Mouse (Mus musculus) heart, embryonic 10.5 days (tissue): ENCODE data around the gene Usp54. TPM values are rescaled to one million over a fixed set of nuclear protein-coding genes. Genes with fewer than 3 reads are reported as not detected.

Experiments
- DNase-seq: peaks from one replicate; pipeline ENCODE4 v3.0.0-alpha.2; 2017; ENCODE audit warnings: low spot score
- H3K27ac ChIP-seq: fragments of 300-500 bp; sonication (generic); 2 replicates; pipeline ENCODE4 v1.5.1; 2016; ENCODE audit warnings: mild to moderate bottlenecking
- H3K27me3 ChIP-seq: fragments of 300-500 bp; sonication (generic); 2 replicates; pipeline ENCODE4 v1.6.1; 2016; ENCODE audit warnings: mild to moderate bottlenecking; ENCODE audit not compliant: poor library complexity, insufficient read depth, severe bottlenecking
- H3K36me3 ChIP-seq: fragments of 300-500 bp; sonication (generic); 2 replicates; pipeline ENCODE4 v1.6.1; 2016; ENCODE audit warnings: mild to moderate bottlenecking, moderate library complexity
- H3K4me1 ChIP-seq: fragments of 300-500 bp; sonication (generic); 2 replicates; pipeline ENCODE4 v1.6.1; 2016; ENCODE audit warnings: mild to moderate bottlenecking
- H3K4me3 ChIP-seq: fragments of 300-500 bp; sonication (generic); 2 replicates; pipeline ENCODE4 v1.5.1; 2016; ENCODE audit warnings: mild to moderate bottlenecking, moderate library complexity
- H3K9me3 ChIP-seq: fragments of 300-500 bp; sonication (generic); 2 replicates; pipeline ENCODE4 v1.6.1; 2016; ENCODE audit warnings: mild to moderate bottlenecking, moderate library complexity
- WGBS: fragments of 180-500 bp; shearing (Covaris S2); methylation state at CpG from one replicate; pipeline ENCODE4 v1.1.7; 2016; 5-methylcytosine and 5-hydroxymethylcytosine counted together
- polyA plus RNA-seq: library from polyadenylated mRNA; unstranded; fragments of >200 nt; fragmentation: Nextera tagmentation; extraction: Ambion mirVana; gene quantifications from 2 replicates; pipeline ENCODE4 v1.2.1, GENCODE M21; 2016

Gene Usp54
- polyA plus RNA-seq, 1 experiment from 2014 or later: 7.3 TPM

DNA sequence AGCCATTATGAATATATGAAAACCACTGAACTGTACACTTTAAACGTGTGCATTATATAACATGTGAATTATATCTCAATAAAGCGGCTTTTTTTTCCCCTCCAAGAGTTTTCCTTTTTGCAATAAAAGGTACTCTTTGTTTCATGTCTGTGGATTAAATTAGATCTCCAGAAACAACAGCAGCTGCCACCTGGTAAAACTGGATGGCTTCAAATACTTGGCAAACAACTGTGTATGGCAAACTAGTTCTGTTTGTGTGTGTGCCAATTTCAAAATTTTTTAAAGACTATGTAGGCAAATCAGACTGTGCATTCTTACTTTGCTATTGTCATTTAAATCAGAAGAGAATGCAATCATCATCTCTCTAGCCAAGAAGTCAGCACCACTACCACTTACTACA is 19.0 kb downstream of the Usp54 start:
- 85% methylated on average over 2 of the region's 2 CpGs for WGBS
- Histone ChIP-seq H3K36me3 (no peaks in the 10 kb centered on the region), H3K4me3 (no peak overlapping the region), H3K27ac (no peak overlapping the region), H3K4me1 (peaks cover 9% of the 10 kb centered on the region), H3K27me3 (no peaks in the 10 kb centered on the region), H3K9me3 (no peaks in the 10 kb centered on the region)
- DNase-seq: no peak

DNA sequence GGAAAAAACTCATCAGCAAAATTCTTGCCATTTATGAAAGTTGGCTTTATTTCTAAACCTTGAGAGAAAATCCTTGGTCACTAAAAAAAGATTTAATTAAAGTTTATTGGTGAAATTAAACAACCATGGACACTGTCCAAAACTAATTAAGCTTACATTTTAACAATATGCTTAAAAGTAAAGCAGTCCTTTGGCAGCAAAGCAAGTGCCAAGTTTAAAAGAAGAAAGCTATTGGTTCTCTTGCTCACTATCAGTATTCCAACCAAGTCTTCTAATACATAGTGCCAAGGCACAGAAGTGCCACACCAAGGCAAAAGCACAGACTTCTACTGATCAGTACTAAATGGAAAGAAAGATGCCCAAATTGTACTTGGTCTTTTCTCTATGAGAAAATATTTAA is 21.7 kb downstream of the Usp54 start:
- no peak overlapping the region for H3K27ac ChIP-seq
- H3K27me3 ChIP-seq: no peaks in the 10 kb centered on the region
- no peak overlapping the region for H3K4me3 ChIP-seq
- no peaks in the 10 kb centered on the region for H3K9me3 ChIP-seq
- DNase-seq: no peak
- H3K36me3 ChIP-seq: no peaks in the 10 kb centered on the region
- H3K4me1 ChIP-seq: peaks cover 14% of the 10 kb centered on the region

DNA sequence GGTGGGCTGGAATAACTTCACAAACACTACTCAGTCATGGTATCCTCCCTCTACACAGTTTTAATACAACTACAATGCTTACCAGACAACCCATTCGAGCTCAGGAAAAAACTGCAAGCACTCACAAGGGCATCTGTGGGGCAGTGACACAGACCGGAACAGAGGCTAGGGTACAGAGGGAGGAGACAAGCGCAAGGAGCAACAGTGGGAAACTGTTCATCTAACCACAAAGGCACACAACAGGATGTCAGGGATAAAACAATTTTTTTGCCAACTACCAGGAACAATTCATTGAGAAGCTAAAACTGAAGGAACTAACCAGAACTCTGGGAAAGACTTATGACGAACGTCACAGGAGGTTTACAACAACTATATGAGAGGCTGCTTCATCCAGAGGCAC is 22.7 kb downstream of the Usp54 start:
- 68% methylated on average over 5 of the region's 5 CpGs for WGBS
- Histone ChIP-seq H3K36me3 (no peaks in the 10 kb centered on the region), H3K27me3 (no peaks in the 10 kb centered on the region), H3K9me3 (no peaks in the 10 kb centered on the region), H3K4me1 (peaks cover 14% of the 10 kb centered on the region), H3K27ac (no peak overlapping the region), H3K4me3 (no peak overlapping the region)
- DNase-seq: no peak

DNA sequence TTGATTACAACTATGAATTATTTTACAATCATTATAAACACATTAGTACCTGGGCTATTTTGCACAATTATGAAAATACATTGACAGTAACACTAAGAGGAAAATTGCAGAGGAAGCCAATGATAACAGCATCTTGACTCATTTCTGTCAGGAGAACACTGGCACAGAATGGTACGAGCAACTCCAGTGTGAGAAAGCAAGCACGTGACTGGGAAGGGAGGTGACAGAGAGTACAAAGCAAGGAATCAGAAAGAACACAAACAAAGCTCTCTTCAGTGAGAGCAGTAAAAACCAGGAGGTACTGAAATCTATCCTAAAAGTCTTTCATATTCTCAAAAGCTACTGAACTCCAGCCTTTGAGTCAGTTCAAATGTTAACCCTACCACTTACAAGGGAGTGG is 24.4 kb downstream of the Usp54 start:
- Histone ChIP-seq H3K27me3 (no peaks in the 10 kb centered on the region), H3K4me1 (peaks cover 14% of the 10 kb centered on the region), H3K36me3 (no peaks in the 10 kb centered on the region), H3K27ac (peak overlapping the region; percentile 23; the same call in 1 of the 2 replicates), H3K9me3 (no peaks in the 10 kb centered on the region), H3K4me3 (no peak overlapping the region)
- 35% methylated on average over 2 of the region's 2 CpGs for WGBS
- DNase-seq: no peak

DNA sequence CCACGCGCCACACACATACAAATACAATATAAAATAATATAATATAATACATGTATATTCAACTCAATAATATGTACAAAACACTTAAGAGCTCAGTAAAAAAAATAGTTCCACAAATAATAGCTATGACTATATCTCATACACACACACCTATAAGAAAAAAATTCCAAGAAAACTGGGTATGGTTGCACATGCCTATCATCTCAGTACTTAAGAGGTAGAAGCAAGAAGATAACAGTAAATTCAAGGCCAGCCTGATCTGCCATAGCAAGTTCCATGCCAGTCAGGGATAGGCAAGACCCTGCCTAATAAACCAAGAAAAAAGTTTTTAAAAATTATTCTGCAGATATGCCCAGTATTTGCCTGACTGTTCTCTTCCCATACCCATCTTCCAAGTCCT is 25.8 kb downstream of the Usp54 start:
- no peaks in the 10 kb centered on the region for H3K36me3 ChIP-seq
- WGBS: 99% methylated on average over 2 of the region's 2 CpGs

DNA sequence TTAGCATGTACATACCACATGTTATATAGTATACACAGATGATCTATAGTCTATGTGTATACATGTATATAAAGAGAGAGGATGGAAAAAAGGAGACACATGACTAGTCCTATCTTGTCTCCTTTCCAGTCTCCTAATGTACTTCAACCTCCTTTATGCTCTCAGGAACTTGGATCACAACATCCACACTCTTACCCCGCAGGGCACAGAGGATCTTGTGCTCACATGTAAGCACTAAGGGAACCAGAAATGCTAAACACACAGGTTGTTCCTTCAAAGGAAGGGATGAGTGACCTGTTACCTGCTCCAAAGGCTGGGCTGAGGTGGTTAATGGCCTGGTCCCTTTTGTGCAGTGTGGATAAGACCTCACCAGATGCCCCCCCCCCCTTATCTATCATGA is 28.0 kb downstream of the Usp54 start:
- no peak overlapping the region for H3K4me3 ChIP-seq
- 82% methylated on average over 1 of the region's 1 CpGs for WGBS
- DNase-seq: no peak
- H3K9me3 ChIP-seq: no peaks in the 10 kb centered on the region
- H3K27ac ChIP-seq: no peak overlapping the region
- peaks cover 16% of the 10 kb centered on the region for H3K4me1 ChIP-seq
- H3K27me3 ChIP-seq: no peaks in the 10 kb centered on the region
- H3K36me3 ChIP-seq: no peaks in the 10 kb centered on the region

More for the DNA sequence above, 25.8 kb downstream of the Usp54 start:
- Histone ChIP-seq H3K4me3 (no peak overlapping the region), H3K4me1 (peaks cover 18% of the 10 kb centered on the region), H3K27me3 (no peaks in the 10 kb centered on the region), H3K9me3 (no peaks in the 10 kb centered on the region), H3K27ac (no peak overlapping the region)
- DNase-seq: no peak

DNA sequence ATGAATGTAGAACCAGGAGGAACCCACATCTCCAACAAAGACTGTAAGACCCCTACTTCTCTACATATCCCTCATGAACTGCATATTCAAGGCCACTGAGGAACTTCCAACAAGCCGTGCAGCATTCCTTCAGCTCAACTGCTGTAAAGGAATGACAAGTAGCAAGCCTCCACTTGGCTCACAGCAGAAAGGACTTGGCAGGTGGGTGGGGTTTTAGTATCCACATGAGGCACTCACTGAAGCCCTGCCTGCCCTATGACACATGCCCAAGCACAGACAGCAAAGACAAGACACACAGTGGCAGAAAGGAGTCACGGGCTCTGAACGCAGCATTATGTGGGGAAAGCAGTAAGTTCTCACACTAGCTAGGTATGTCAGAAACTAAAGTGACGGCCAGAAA is 30.7 kb downstream of the Usp54 start:
- DNase-seq: peak; percentile 78
- no peaks in the 10 kb centered on the region for H3K27me3 ChIP-seq
- peak overlapping the region; percentile 43 for H3K27ac ChIP-seq
- H3K4me1 ChIP-seq: peaks cover 8% of the 10 kb centered on the region; the same call in 1 of the 2 replicates
- H3K4me3 ChIP-seq: no peak overlapping the region
- H3K9me3 ChIP-seq: no peaks in the 10 kb centered on the region
- 49% methylated on average over 4 of the region's 4 CpGs for WGBS
- peaks cover 11% of the 10 kb centered on the region for H3K36me3 ChIP-seq

- peaks cover 11% of the 10 kb centered on the region for H3K36me3 ChIP-seq
- DNase-seq: no peak
- H3K4me3 ChIP-seq: no peak overlapping the region
- H3K27me3 ChIP-seq: no peaks in the 10 kb centered on the region
- H3K27ac ChIP-seq: peak overlapping the region; percentile 43; the same call in 1 of the 2 replicates
- WGBS: 67% methylated on average over 3 of the region's 3 CpGs
- H3K4me1 ChIP-seq: peaks cover 8% of the 10 kb centered on the region; the same call in 1 of the 2 replicates
- no peaks in the 10 kb centered on the region for H3K9me3 ChIP-seq
Observed at GRCm38 (mm10) chr14:20609519-20609918, 31.3 kb downstream of the Usp54 start.

- Histone ChIP-seq H3K4me1 (peaks cover 8% of the 10 kb centered on the region; the same call in 1 of the 2 replicates), H3K27ac (0 out of 2 replicates have a peak overlapping the region, but pooled peaks have one; percentile 1), H3K9me3 (no peaks in the 10 kb centered on the region), H3K4me3 (no peak overlapping the region), H3K36me3 (peaks cover 15% of the 10 kb centered on the region), H3K27me3 (no peaks in the 10 kb centered on the region)
- WGBS: 84% methylated on average over 9 of the region's 9 CpGs
- DNase-seq: no peak
Observed at GRCm38 (mm10) chr14:20607396-20608126, 33.3 kb downstream of the Usp54 start.

GRCm38 (mm10) chr14:20601287-20601686 is 39.6 kb downstream of the Usp54 start:
- peaks cover 16% of the 10 kb centered on the region; the same call in 1 of the 2 replicates for H3K4me1 ChIP-seq
- no peaks in the 10 kb centered on the region for H3K9me3 ChIP-seq
- no peak for DNase-seq
- 84% methylated on average over 1 of the region's 1 CpGs for WGBS
- H3K27ac ChIP-seq: no peak overlapping the region
- H3K27me3 ChIP-seq: no peaks in the 10 kb centered on the region
- H3K36me3 ChIP-seq: peaks cover 4% of the 10 kb centered on the region; the same call in 1 of the 2 replicates
- H3K4me3 ChIP-seq: no peak overlapping the region

- 46% methylated on average over 2 of the region's 2 CpGs for WGBS
- H3K27ac ChIP-seq: peak overlapping the region; percentile 50; the same call in 1 of the 2 replicates
- peaks cover 26% of the 10 kb centered on the region; the same call in 1 of the 2 replicates for H3K4me1 ChIP-seq
- H3K27me3 ChIP-seq: no peaks in the 10 kb centered on the region
- no peak overlapping the region for H3K4me3 ChIP-seq
- no peaks in the 10 kb centered on the region for H3K9me3 ChIP-seq
- DNase-seq: no peak
- peaks cover 4% of the 10 kb centered on the region; the same call in 1 of the 2 replicates for H3K36me3 ChIP-seq
Observed at GRCm38 (mm10) chr14:20600203-20600602, 40.7 kb downstream of the Usp54 start.

DNA sequence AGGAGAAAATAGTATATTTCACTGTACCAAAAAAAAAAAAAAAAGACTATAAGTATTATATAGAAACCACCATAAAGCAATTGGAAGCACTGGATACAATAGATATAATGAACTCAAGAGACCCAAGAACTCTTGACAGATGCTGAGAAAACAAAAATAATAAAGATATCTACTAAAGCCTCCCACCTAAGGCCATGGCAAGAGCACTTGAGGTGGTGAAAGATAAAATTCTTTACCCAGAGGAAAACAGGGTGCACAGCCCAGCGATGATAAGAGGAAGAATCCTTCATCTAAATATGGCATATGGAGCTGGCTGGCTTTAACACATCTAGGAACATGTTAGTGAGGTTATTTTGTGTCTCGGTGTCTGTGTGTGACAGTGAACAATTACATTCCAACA is 41.3 kb downstream of the Usp54 start:
- peaks cover 30% of the 10 kb centered on the region for H3K4me1 ChIP-seq
- no peaks in the 10 kb centered on the region for H3K9me3 ChIP-seq
- no peaks in the 10 kb centered on the region for H3K27me3 ChIP-seq
- DNase-seq: no peak
- H3K27ac ChIP-seq: no peak overlapping the region
- peaks cover 4% of the 10 kb centered on the region; the same call in 1 of the 2 replicates for H3K36me3 ChIP-seq
- H3K4me3 ChIP-seq: no peak overlapping the region
- whole genome bisulfite sequencing: 27% methylated on average over 2 of the region's 2 CpGs

GRCm38 (mm10) chr14:20595781-20596180 is 45.1 kb downstream of the Usp54 start:
- DNase-seq: no peak
- Histone ChIP-seq H3K4me1 (peaks cover 30% of the 10 kb centered on the region), H3K27ac (peak overlapping the region; percentile 12; the same call in 1 of the 2 replicates), H3K4me3 (no peak overlapping the region), H3K27me3 (no peaks in the 10 kb centered on the region), H3K36me3 (0 out of 2 replicates have a peak, but pooled peaks cover 1% of the 10 kb centered on the region), H3K9me3 (no peaks in the 10 kb centered on the region)
- 44% methylated on average over 3 of the region's 3 CpGs for WGBS
